ENCODE assay signal across 9 mouse cellular contexts in the genomic region with DNA sequence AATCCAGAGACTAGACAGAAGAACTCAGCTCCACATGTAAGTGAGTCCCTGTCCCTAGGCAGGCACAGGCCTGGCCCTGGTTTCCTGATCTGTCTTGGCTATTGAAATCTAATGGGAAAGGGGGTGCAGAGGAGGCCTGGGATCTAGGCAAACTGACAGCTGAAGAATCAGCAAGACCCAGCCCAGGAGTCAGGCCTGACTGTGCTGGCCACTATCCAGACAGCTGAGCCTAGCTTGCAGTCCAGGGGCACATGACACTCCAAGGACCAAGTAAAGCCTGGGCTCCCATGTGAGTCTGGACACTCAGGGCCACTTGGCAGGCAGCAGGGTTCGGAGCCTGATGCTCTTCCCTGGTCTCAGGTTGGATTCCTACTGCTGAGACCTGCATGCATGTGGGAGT. TPM values are rescaled to one million over a fixed set of nuclear protein-coding genes. Genes with fewer than 3 reads are reported as not detected.
DNase-seq lines count a peak whose midpoint lies in the region; ATAC-seq and TF ChIP-seq lines count a peak whose summit lies in the region.
"Had no signal": no experiment of that assay in that cellular context is flagged by ENCODE, and none has a peak within 500 bp of the region (broad histone marks: within the 10 kb centered on the region; RNA-seq: fewer than 3 reads in every experiment).

No protein-coding gene starts in this region.

- no peak for TF ChIP-seq CTCF in hindbrain, postnatal 0 days (IDR thresholded peaks at IDR 0.05; ENCODE audit: low read depth)

- no peak overlapping the region for H3K9ac ChIP-seq in neural tube, embryonic 12.5 days
- H3K9ac ChIP-seq in forebrain, embryonic 16.5 days (replicated peaks; ENCODE audit: low read depth, low read length): peak overlapping the region; percentile 32
- H3K9ac ChIP-seq in hindbrain, postnatal 0 days (replicated peaks; ENCODE audit: low read length): no peak overlapping the region
- peak overlapping the region; percentile 43; the same call in 1 of the 2 replicates for H3K9ac ChIP-seq in midbrain, embryonic 16.5 days (ENCODE audit: low read depth, low read length)

- DNase-seq in neural tube, embryonic 10.5 days (ENCODE audit: extremely low spot score, low spot score): no peak
- DNase-seq in hindbrain, postnatal 0 days (ENCODE audit: low spot score): peak; percentile 69
- no peak for DNase-seq in cerebellum, adult 9-10 months
- no peak for DNase-seq in urinary bladder, adult 18-20 months (ENCODE audit: low spot score in 2 of 2)

- no peak overlapping the region for H3K4me2 ChIP-seq in neural tube, embryonic 12.5 days (replicated peaks)
- H3K4me2 ChIP-seq in forebrain, embryonic 16.5 days (ENCODE audit: low read length): no peak overlapping the region
- H3K4me2 ChIP-seq in hindbrain, postnatal 0 days (ENCODE audit: low read depth, low read length): no peak overlapping the region
- H3K4me2 ChIP-seq in midbrain, embryonic 16.5 days (ENCODE audit: low read length): no peak overlapping the region

- no peaks in the 10 kb centered on the region for H3K27me3 ChIP-seq in neural tube, embryonic 12.5 days (replicated peaks)
- no peaks in the 10 kb centered on the region for H3K27me3 ChIP-seq in forebrain, embryonic 16.5 days (replicated peaks; ENCODE audit: control insufficient read depth, insufficient read depth, low read length)
- H3K27me3 ChIP-seq in hindbrain, postnatal 0 days (ENCODE audit: insufficient read depth, low read length): no peaks in the 10 kb centered on the region
- H3K27me3 ChIP-seq in midbrain, embryonic 16.5 days (ENCODE audit: control insufficient read depth, insufficient read depth, low read depth, low read length): no peaks in the 10 kb centered on the region

- H3K9me3 ChIP-seq in neural tube, embryonic 12.5 days: no peaks in the 10 kb centered on the region
- no peaks in the 10 kb centered on the region for H3K9me3 ChIP-seq in forebrain, embryonic 16.5 days (ENCODE audit: control insufficient read depth, low read length)
- H3K9me3 ChIP-seq in hindbrain, postnatal 0 days (ENCODE audit: low read length): no peaks in the 10 kb centered on the region
- H3K9me3 ChIP-seq in midbrain, embryonic 16.5 days (replicated peaks; ENCODE audit: control insufficient read depth, low read length, poor library complexity, severe bottlenecking): no peaks in the 10 kb centered on the region

- H3K36me3 ChIP-seq in neural tube, embryonic 12.5 days: no peaks in the 10 kb centered on the region
- H3K36me3 ChIP-seq in forebrain, embryonic 16.5 days (ENCODE audit: control insufficient read depth, insufficient read depth): no peaks in the 10 kb centered on the region
- no peaks in the 10 kb centered on the region for H3K36me3 ChIP-seq in hindbrain, postnatal 0 days (ENCODE audit: insufficient read depth, low read length)
- H3K36me3 ChIP-seq in midbrain, embryonic 16.5 days (ENCODE audit: control insufficient read depth, insufficient read depth, low read length): no peaks in the 10 kb centered on the region

- H3K27ac ChIP-seq in neural tube, embryonic 12.5 days: peak overlapping the region; percentile 39; the same call in 1 of the 2 replicates
- H3K27ac ChIP-seq in forebrain, embryonic 16.5 days (ENCODE audit: low read length): peak overlapping the region; percentile 91
- H3K27ac ChIP-seq in hindbrain, postnatal 0 days: peak overlapping the region; percentile 62; the same call in 1 of the 2 replicates
- peak overlapping the region; percentile 78 for H3K27ac ChIP-seq in midbrain, embryonic 16.5 days (ENCODE audit: low read length)
- H3K27ac ChIP-seq: macrophage had no signal

- H3K4me1 ChIP-seq in neural tube, embryonic 12.5 days: peaks cover 19% of the 10 kb centered on the region
- peaks cover 24% of the 10 kb centered on the region for H3K4me1 ChIP-seq in forebrain, embryonic 16.5 days (replicated peaks; ENCODE audit: control insufficient read depth, insufficient read depth, low read length)
- peaks cover 5% of the 10 kb centered on the region; the same call in 1 of the 2 replicates for H3K4me1 ChIP-seq in hindbrain, postnatal 0 days (ENCODE audit: insufficient read depth, low read length)
- peaks cover 7% of the 10 kb centered on the region for H3K4me1 ChIP-seq in midbrain, embryonic 16.5 days (ENCODE audit: control insufficient read depth, insufficient read depth, low read length)

- WGBS in neural tube, embryonic 12.5 days: 94% methylated on average over 1 of the region's 1 CpGs
- 85% methylated on average over 1 of the region's 1 CpGs for WGBS in forebrain, embryonic 16.5 days
- WGBS in hindbrain, postnatal 0 days: 40% methylated on average over 1 of the region's 1 CpGs
- WGBS in midbrain, embryonic 16.5 days: 90% methylated on average over 1 of the region's 1 CpGs

- peak; percentile 36; the same call in 1 of the 2 replicates for ATAC-seq in neural tube, embryonic 12.5 days (ENCODE audit: low FRiP score, low read depth)
- ATAC-seq in forebrain, embryonic 16.5 days: peak; percentile 29
- ATAC-seq in hindbrain, postnatal 0 days: peak; percentile 53
- ATAC-seq in midbrain, embryonic 16.5 days: 0 out of 2 replicates have a peak, but pooled peaks have one; percentile 12
- no peak for ATAC-seq in erythroid progenitor cell, adult 5-6 weeks (replicated peaks; ENCODE audit: low FRiP score, poor library complexity, severe bottlenecking)

- no peak overlapping the region for H3K4me3 ChIP-seq in neural tube, embryonic 12.5 days
- H3K4me3 ChIP-seq in forebrain, embryonic 16.5 days (replicated peaks; ENCODE audit: low read length): no peak overlapping the region
- no peak overlapping the region for H3K4me3 ChIP-seq in hindbrain, postnatal 0 days (ENCODE audit: low read length)
- H3K4me3 ChIP-seq in midbrain, embryonic 16.5 days (ENCODE audit: low read depth, low read length): no peak overlapping the region

RNA-seq across cellular contexts. Expression of gene Zmiz1, which starts 38.0 kb away (rescaled TPM):
- polyA plus RNA-seq in neural tube, embryonic 12.5 days (2016; fragmentation: Nextera tagmentation; extraction: Ambion mirVana): 62.2 and 63.4 TPM in 2 replicates
- 52.6 and 56.6 TPM in 2 replicates for polyA plus RNA-seq in forebrain, embryonic 16.5 days (2015; fragmentation: Nextera tagmentation; extraction: Ambion mirVana)
- total RNA-seq in hindbrain, postnatal 0 days (2014; rRNA removed): 129 and 135 TPM in 2 replicates
- 41.9 and 50.6 TPM in 2 replicates for polyA plus RNA-seq in hindbrain, postnatal 0 days (2015; fragmentation: Nextera tagmentation; extraction: Ambion mirVana)
- polyA plus RNA-seq in midbrain, embryonic 16.5 days (2015; fragmentation: Nextera tagmentation; extraction: Ambion mirVana): 54.2 and 58.0 TPM in 2 replicates
- total RNA-seq in erythroid progenitor cell, adult 5-6 weeks (2015; ENCODE audit: low replicate concordance): 20.9 and 36.0 TPM in 2 replicates
- total RNA-seq in erythroid progenitor cell, adult 5-6 weeks (2017; ENCODE audit: low replicate concordance): 4.0 and 4.6 TPM in 2 replicates

Comparison
In these comparisons a context has a peak if more than half of its experiments do, and no peak if none do; other contexts are left out.
1. H3K27ac ChIP-seq: peak in every context shown above with its lines; median percentile 91 in forebrain, embryonic 16.5 days; 78 in midbrain, embryonic 16.5 days; 62 in hindbrain, postnatal 0 days; 39 in neural tube, embryonic 12.5 days.
2. H3K9ac ChIP-seq: peak in forebrain, embryonic 16.5 days (single experiment) and midbrain, embryonic 16.5 days (single experiment); none in neural tube, embryonic 12.5 days (single experiment) and hindbrain, postnatal 0 days (single experiment).